Mouse (Mus musculus): ENCODE results near the gene Lhpp.

DNA sequence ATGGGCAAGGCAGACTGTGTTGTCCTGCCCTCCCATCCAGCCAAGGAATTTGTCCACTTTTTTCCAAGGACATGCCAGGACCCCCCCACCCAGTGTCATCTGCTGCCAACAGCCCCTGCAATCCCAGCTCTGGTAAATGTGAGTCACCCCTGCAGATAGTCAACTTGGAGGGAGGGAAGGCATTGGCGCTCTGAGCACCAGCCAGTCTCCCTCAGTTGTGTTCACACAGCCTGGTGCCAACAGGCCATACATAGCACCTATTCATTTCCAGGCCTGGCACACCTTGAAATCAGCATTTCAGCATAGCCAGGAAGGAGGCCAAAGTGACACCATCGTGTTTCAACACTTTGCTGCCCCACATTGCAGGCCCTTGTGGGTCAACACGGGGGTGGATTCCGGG lies 73.5 kb downstream of the Lhpp start:
- TF ChIP-seq USF1 (IDR thresholded peaks at IDR 0.05; ENCODE audit: low read depth) (no peak), POLR2A (IDR thresholded peaks at IDR 0.05; ENCODE audit: insufficient read length, low read depth) (no peak), MAX (IDR thresholded peaks at IDR 0.05; ENCODE audit: low read depth) (no peak), SRF (IDR thresholded peaks at IDR 0.05; ENCODE audit: control insufficient read depth, insufficient read length, low read depth) (no peak), E2F4 (IDR thresholded peaks at IDR 0.05; ENCODE audit: insufficient read depth) (no peak), REST (IDR thresholded peaks at IDR 0.05; ENCODE audit: insufficient read depth, insufficient read length) (no peak)

Measured in myocyte (in vitro differentiated cells).